Mouse (Mus musculus) ES-E14 (cell line): ENCODE results near the gene Paqr4. TPM values are rescaled to one million over a fixed set of nuclear protein-coding genes. Genes with fewer than 3 reads are reported as not detected.
"Not testable (repeated sequence)": the region's sequence is repeated elsewhere in the genome, so short reads cannot be mapped to it uniquely, and the experiment has no call there.

Source experiments
- DNase-seq: peaks from one replicate; pipeline ENCODE4 v3.0.0-alpha.2; 2013; ENCODE audit warnings: low read depth, low spot score
- H3K27ac ChIP-seq: 2 replicates; pipeline ENCODE4 v1.5.1; 2012; ENCODE audit warnings: low read depth, mild to moderate bottlenecking, low read length, moderate library complexity, mixed read lengths; ENCODE audit not compliant: poor library complexity, insufficient read depth, severe bottlenecking
- H3K36me3 ChIP-seq: 2 replicates; pipeline ENCODE4 v1.6.1; 2012; ENCODE audit warnings: mild to moderate bottlenecking, low read length, moderate library complexity, mixed read lengths; ENCODE audit not compliant: control insufficient read depth, poor library complexity, insufficient read depth, severe bottlenecking
- H3K4me1 ChIP-seq, 2 experiments: fragments of 150-350 bp in 1 of 2; sonication (generic) in 1 of 2; 2 replicates each; pipeline ENCODE4 v1.6.1; 2012; ENCODE audit warnings: low read length in 2 of 2, mild to moderate bottlenecking in 1 of 2, mixed read lengths in 1 of 2; ENCODE audit not compliant: control insufficient read depth in 2 of 2, insufficient read depth in 2 of 2, poor library complexity in 1 of 2
- H3K4me3 ChIP-seq, 2 experiments: fragments of 150-350 bp in 1 of 2; sonication (generic) in 1 of 2; 2 replicates each; pipeline ENCODE4 v1.5.1; 2012; ENCODE audit warnings: low read length in 2 of 2, low read depth in 1 of 2, mild to moderate bottlenecking in 1 of 2, mixed read lengths in 1 of 2; ENCODE audit not compliant: insufficient read depth in 1 of 2, poor library complexity in 1 of 2, severe bottlenecking in 1 of 2
- H3K9ac ChIP-seq: 2 replicates; pipeline ENCODE4 v1.6.1; 2012; ENCODE audit warnings: low read depth, mild to moderate bottlenecking, low read length, mixed read lengths; ENCODE audit not compliant: poor library complexity, insufficient read depth, severe bottlenecking
- H3K9me3 ChIP-seq: fragments of 150-350 bp; sonication (generic); 2 replicates; pipeline ENCODE4 v1.6.1; 2012; ENCODE audit warnings: low read depth, mild to moderate bottlenecking, low read length; ENCODE audit not compliant: control insufficient read depth, insufficient read depth
- CHD2 ChIP-seq: IDR thresholded peaks from 2 replicates; pipeline ENCODE4 v1.6.1; 2014; ENCODE audit warnings: mild to moderate bottlenecking, low read depth, low read length, inconsistent platforms
- HCFC1 ChIP-seq: IDR thresholded peaks from 2 replicates; pipeline ENCODE4 v1.6.1; 2012; ENCODE audit warnings: low read length, inconsistent platforms, borderline replicate concordance; ENCODE audit not compliant: insufficient read depth
- MAFK ChIP-seq: IDR thresholded peaks from 2 replicates; pipeline ENCODE4 v1.6.1; 2014; ENCODE audit warnings: mild to moderate bottlenecking, low read depth, low read length, inconsistent platforms; ENCODE audit not compliant: insufficient read depth
- ZC3H11A ChIP-seq: IDR thresholded peaks from 2 replicates; pipeline ENCODE4 v1.6.1; 2012; ENCODE audit warnings: low read depth, mild to moderate bottlenecking, inconsistent platforms, low read length, borderline replicate concordance
- ZNF384 ChIP-seq: IDR thresholded peaks from 2 replicates; pipeline ENCODE4 v1.6.1; 2012; ENCODE audit warnings: low read depth, low read length, inconsistent platforms
- in situ Hi-C, 2 experiments: fragments of 600-800 bp; cut with MboI; formaldehyde crosslinking; loops; one replicate each; pipeline ENCODE4 v1.15.1; 2025; ENCODE audit warnings: low sequenced_read_pairs in 2 of 2, inconsistent platforms in 1 of 2; ENCODE audit not compliant: unreplicated experiment in 2 of 2
- total RNA-seq: library from RNA; depleted of rRNA; stranded (reverse); fragments of 300-350 nt; gene quantifications from 2 replicates; pipeline ENCODE4 v1.2.3, GENCODE M21; 2012

Gene Paqr4
- total RNA-seq, 1 experiment, result 2.8 TPM

DNA sequence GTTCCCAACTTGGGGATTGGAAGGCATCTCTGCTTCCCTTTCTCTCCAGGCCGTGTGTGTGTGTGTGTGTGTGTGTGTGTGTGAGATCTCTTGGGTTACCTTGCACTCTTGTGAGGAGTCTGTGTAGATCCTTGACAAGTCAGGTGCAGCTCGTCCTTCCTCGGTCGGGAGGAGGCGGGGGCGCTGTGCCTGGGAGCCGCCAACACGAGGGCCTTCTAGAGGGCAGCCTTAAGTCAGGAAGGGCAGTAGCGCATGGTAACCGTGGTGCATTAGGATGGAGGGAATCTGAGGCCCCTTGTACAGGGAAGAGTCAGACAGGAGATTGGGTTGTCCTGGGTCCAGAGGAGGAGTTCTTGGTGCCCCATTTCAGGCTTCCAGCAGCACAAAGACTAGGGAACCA is 35.5 kb upstream of the Paqr4 start:
- no peaks in the 10 kb centered on the region for H3K9me3 ChIP-seq
- H3K9ac ChIP-seq, result no peak overlapping the region
- H3K4me3 ChIP-seq, result no peak overlapping the region
- no peak for TF ChIP-seq ZC3H11A
- no peak for TF ChIP-seq CHD2
- no peak for TF ChIP-seq HCFC1
- no peak for TF ChIP-seq ZNF384
- no peak for TF ChIP-seq MAFK
- in situ Hi-C loops, result no loop called here
- no peaks in the 10 kb centered on the region for H3K36me3 ChIP-seq
- H3K4me1 ChIP-seq, result peaks cover 0 to 7% of the 10 kb centered on the region in 2 experiments; a peak in 1 of 4 replicates
- no peak for DNase-seq
- H3K27ac ChIP-seq, result no peak overlapping the region

DNA sequence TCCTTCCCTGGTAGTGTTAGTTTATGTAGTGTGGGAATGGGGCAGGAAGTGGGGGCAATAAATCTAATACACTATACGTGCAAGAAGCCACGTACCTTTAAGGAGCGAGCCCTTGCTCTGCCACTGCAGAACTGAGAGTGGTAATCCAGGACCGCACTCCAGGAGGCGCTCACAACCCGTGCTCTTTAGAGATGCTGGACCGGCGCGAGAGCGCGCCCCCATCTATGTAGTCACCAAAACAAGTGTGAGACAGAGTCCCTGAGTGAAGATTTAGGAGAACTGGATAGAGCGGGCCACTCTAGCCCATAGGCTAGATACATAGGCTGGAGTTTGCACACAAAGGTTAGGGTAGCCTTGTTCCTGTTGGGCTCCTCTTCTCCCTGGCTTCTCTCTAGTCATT is 33.4 kb upstream of the Paqr4 start:
- Histone ChIP-seq H3K27ac (no peak overlapping the region), H3K36me3 (0 out of 2 replicates have a peak, but pooled peaks cover 2% of the 10 kb centered on the region), H3K4me1 (peaks cover 2 to 6% of the 10 kb centered on the region in 2 experiments; a peak in 1 of 4 replicates), H3K9ac (no peak overlapping the region), H3K9me3 (no peaks in the 10 kb centered on the region), H3K4me3 (no peak overlapping the region)
- in situ Hi-C loops, result no loop called here
- peak; percentile 65 for DNase-seq
- TF ChIP-seq MAFK (no peak), HCFC1 (no peak), ZNF384 (no peak), ZC3H11A (0 out of 2 replicates have a peak, but pooled peaks have one; percentile 22), CHD2 (no peak)

DNA sequence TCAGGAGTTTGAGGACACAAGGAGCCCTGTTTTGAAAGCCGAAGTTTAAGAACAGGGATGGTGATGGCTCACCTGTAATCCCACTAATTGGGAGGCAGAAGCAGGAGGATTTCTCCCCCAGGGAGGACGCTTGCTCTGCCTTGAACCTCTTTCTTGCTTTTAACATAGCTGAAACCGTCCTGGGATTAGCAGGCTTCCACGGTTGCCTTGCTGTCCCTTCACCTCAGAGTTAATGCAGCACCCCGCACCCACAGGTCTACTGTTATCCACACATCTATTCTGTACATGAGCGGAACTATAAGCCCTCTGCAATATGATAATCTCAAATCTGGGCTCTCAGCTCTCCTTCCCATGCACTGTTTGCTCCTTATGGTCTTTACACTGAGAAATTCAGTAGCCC is 33.0 kb upstream of the Paqr4 start:
- in situ Hi-C loops, result no loop called here
- H3K4me3 ChIP-seq, result no peak overlapping the region
- H3K4me1 ChIP-seq, result peaks cover 2 to 5% of the 10 kb centered on the region in 2 experiments; a peak in 1 of 4 replicates
- no peak for DNase-seq
- TF ChIP-seq HCFC1 (no peak), MAFK (no peak), CHD2 (no peak), ZNF384 (no peak), ZC3H11A (no peak)
- no peaks in the 10 kb centered on the region for H3K9me3 ChIP-seq
- H3K9ac ChIP-seq, result no peak overlapping the region
- H3K27ac ChIP-seq, result no peak overlapping the region
- peaks cover 2% of the 10 kb centered on the region; the same call in 1 of the 2 replicates for H3K36me3 ChIP-seq

DNA sequence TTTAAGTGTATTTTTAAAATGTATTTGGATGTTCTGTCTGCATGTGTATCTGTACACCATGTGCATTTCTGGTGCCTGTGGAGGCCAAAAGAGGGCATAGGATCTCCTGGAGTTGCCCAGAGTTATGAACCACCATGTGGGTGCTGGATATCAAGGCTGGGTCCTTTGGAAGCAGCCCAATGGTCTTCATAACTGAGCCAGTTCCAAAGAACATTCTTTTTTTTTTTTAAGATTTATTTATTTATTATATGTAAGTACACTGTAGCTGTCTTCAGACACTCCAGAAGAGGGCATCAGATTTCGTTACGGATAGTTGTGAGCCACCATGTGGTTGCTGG is 31.5 kb upstream of the Paqr4 start:
- H3K36me3 ChIP-seq, H3K9ac ChIP-seq, H3K4me1 ChIP-seq, H3K9me3 ChIP-seq, in situ Hi-C loops, DNase-seq, H3K27ac ChIP-seq, H3K4me3 ChIP-seq: not testable (repeated sequence)

DNA sequence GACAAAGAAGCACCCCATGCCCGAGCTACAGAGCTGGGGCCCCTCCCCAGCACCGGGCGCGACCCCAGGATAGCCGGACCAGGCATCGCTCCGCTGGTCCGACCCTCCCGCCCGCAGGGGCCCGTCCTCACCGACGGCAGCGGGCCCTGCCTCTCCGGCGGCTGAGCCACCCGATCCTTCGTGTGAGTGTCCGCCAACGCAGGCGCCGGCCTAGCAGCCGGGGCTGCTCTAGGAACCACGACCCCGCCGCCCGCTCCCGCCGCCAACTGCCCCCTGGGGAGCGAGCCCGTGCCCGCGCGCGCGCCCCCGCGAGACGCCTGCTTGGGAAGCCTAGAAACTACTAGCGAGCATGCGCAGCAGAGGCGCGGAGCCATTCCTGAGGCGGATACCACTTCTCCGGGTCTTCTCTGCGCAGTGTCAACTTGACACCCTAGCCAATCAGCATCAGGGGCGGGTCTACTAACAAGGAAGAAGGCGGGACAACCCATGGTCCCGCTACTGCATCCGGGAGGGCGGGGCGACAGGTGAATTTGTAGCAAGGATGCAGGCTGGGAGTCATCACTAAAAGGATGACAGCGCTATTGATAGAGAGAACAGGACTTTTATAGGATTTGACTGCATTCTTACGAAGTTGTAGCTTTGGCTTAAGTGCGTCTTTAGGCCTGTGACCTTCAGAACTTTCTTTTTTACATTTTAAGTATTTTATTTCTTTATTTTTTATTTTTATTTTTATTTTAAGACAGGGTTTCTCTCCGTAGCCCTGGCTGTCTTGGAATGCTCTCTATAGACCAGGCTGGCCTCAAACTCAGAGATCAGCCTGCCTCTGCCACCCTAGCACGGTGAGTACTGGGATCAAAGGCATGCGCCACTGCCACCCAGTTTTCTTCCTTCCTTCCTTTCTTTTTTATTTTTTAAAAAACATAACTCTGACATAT is 30.9 kb upstream of the Paqr4 start, which contains the start of gene Flywch1:
TSS of gene Flywch1 (minus strand) at position 319 of the 935 bp plus-strand sequence.
- H3K36me3 ChIP-seq, result peaks cover 2% of the 10 kb centered on the region; the same call in 1 of the 2 replicates
- TF ChIP-seq MAFK (no peak), HCFC1 (peak; percentile 80), CHD2 (peak; percentile 74)
- DNase-seq, result peak; percentile 96
- in situ Hi-C loops, result no loop called here
- H3K4me1 ChIP-seq, result peaks cover 2 to 3% of the 10 kb centered on the region in 2 experiments; a peak in 1 of 4 replicates
- H3K9me3 ChIP-seq, result no peaks in the 10 kb centered on the region
- H3K9ac ChIP-seq, result peak within 1 kb of the TSS; percentile 95
- H3K4me3 ChIP-seq, result peak within 1 kb of the TSS; percentile 74 to 85
- H3K27ac ChIP-seq, result peak within 1 kb of the TSS; percentile 54; the same call in 1 of the 2 replicates
